Mouse (Mus musculus): ENCODE measurements around the gene Cd160. TPM values are rescaled to one million over a fixed set of nuclear protein-coding genes. Genes with fewer than 3 reads are reported as not detected.

Gene Cd160
- polyA plus RNA-seq, 2 experiments from 2014 or later = 26.1 to 55.0 TPM

DNA sequence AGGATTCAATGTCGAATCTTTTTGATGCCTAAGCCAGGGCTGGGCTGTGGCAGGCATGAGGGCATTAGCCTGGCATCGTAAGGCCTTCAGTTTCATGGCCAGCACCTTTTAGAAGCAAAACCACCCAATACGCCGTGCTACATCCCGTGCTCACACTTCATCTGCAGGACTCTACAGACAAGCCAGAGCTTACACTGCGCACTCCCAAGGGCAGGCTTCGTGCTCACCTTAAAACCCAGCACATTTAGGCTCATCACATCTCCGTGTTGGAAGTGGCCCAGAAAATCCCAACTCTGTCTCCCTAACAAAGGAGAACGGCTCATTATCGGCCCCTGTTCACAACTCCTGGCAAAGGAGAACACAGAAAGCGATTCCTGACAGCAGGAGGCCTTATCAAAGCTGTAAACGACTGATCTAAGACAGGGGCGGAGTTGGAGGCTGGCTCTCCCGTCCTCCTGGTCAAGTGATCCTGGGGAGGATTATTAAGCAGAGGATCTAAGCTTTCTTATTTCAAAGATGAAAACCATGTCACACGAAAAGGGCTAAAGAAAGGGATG, 765 bp downstream of the Cd160 start:
- no peak for ATAC-seq

DNA sequence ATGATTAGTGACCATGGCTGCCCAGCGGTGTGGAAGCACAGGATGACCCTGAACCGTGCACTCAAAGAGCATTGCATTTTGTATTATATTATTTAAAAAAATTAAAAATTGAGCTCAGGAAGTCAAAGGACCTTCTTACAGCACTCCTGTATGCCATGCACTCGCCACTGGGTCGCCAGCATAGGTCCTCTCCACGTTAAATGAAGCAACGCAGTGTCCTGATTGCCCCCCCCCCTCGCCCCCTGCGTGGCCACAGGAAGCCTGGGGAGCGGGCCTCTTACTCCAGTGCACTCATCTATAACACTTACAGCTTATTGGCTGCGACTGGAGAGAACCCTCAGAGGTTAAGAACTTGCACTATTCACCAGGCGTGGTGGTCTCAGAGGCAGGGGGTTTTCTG, 3.9 kb downstream of the Cd160 start:
- no peak for ATAC-seq

DNA sequence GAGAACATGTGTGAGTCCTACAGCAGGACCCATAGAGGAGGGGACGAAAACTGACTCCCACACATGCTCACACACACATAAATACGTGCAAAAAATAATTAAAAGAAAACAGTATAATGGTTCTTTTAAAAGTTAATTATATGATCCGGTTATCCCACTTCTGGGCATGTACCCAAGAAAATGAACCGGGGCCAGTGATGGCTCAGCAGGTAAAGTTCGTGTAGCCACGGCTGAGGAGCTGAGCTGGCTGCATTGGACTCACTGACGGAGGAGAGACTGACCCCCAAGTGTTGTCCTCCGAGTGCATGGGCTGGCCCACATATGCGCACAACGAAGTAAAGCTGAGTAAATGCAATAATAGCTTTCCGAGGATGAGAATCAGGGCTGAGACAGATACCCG, 4.5 kb downstream of the Cd160 start:
- no peak for ATAC-seq

DNA sequence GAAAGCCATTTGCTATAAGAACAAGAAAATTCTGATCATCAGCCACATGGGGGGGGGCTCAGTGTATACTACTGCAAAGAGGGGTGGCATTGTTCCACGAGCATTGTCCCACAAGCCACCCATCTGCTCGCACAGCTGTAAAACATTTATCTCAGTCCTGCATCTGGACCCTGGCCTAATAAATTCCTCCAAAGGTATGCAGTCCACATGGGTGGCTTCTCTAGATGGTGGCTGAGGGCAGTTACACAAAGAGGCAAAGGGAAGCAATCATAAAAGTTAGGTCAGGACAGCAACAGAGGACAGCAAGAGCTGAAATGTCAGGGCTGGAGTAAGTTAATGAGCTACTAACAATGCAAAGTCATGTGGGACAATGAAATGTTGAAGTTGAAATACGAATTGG, 5.5 kb downstream of the Cd160 start:
- ATAC-seq = no peak

DNA sequence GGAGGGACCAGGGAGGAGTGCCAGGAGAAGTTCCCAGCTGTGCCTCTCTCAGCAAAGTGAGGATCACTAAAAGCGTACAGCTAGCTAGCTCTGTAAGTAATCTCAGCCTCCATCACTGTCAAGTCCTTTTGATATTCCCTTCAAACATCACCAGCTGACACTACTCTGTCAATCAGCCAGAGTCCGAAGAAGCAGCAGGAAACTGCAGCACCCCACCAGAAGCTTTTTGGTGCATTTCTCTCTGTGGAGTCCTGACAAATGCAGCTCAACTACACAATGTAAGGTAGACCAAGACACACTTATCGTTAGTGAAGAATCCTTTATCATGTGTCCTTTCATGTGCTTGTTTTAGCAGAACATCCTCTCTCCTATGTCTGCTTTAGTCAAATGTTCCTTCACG, 7.6 kb downstream of the Cd160 start:
- ATAC-seq = no peak

DNA sequence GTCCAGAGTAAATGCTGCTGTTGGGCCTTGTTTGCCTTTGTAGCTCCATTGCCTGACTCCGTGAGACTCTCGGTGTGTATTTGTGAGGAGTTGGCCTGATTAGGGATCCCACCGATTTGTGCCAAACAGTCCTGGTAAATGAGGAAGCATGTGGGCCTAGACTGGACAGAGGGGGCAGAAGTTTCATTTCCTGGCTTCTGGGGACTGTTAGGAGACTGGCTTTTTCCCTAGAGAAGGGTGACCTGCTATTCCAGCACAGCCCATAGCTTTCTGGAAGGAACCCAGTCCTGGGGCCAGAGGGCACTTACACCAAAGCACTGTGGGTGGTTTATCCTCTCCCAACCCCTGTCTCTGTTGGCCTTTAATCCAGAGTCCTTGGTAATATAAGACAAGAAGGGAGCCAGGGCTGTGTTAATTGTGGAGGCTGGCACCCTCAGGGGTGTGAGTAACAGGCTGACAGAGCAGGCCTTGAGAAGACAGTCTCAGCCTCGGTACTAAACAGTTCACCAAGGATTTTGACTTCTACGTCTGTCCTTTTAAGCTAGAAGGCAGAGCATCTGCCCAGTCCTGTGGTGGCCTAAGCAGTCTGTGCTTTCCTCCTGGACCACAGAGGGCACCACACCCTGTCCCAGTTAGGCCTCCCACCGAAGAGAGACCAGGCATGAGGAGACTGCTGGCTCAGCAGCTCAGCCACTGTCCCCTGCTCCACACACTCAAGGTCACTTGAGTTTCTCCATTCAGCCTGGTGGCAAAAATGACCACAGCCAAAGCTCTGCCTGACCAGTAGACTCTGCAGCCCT, 8.8 kb downstream of the Cd160 start:
- ATAC-seq = no peak

DNA sequence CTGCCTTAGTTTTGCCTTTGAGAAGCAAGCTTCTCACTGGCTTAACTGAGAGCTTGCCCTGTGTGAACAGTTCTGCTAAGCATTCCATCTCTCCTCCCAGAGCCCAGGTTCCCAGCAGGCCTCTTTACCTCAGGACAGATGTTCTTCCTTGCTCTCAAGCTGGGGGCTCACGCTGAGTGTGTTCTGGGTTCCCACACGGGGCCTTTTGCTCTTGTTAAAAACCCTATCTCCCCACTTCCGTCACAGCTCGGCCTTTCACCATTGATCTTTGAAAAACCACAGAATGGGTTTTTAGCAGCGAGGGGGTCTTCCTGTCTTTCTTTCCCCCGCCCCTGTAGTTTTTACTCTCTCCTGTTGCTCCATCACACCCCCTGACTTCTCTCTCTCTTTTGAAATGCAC, 14.8 kb downstream of the Cd160 start:
- peak; percentile 53 for ATAC-seq

DNA sequence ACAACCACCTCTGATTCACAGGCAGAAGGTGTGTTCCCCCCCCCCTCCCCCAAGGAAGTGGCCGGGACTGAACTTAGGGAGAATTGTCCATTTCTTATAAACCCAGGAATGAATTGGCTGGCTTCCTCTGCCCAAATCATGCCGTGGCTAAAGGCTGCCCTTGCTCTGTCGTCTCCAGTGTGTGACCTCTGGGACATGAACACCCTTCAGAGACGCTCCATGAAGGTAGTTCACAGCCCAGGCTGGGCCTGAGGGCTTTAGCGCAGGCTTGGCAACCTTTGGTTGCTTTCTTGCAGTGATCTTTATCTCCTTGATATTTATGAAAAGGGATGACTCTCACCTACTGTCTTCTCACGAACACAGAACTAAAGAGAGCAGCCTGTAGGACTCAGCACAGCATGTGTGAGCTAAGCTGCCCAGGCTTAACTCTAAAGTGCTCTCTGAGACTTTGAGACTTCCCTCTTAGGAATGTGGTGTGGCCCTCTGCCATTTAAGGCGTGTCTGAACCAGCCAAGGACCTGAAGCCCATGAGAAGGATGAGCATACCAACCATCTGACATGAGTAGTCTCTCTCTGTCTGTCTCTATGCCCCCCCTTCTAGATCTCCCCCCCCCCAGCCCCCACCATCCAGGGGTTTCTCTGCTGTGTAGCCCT, 15.4 kb downstream of the Cd160 start:
- no peak for ATAC-seq

DNA sequence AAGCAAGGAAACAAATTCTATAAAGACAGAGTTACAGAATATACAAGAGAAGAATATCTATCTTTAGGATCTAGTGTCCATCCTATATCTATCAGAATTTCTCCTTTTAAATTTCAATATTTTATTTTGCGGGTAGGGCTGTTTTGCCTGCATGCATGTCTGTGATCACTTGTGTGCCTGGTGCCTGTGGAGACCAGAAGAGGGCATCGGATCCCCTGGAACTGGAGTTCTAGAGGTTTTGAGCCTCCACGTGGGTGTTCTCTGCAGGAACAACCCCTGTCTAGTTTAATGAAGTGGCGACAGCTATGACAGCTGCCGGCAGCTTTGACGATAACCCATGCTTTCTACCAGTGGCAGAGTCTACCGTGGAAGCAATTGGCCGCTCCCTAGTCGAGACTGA, 16.0 kb downstream of the Cd160 start:
- peak; percentile 50 for ATAC-seq

DNA sequence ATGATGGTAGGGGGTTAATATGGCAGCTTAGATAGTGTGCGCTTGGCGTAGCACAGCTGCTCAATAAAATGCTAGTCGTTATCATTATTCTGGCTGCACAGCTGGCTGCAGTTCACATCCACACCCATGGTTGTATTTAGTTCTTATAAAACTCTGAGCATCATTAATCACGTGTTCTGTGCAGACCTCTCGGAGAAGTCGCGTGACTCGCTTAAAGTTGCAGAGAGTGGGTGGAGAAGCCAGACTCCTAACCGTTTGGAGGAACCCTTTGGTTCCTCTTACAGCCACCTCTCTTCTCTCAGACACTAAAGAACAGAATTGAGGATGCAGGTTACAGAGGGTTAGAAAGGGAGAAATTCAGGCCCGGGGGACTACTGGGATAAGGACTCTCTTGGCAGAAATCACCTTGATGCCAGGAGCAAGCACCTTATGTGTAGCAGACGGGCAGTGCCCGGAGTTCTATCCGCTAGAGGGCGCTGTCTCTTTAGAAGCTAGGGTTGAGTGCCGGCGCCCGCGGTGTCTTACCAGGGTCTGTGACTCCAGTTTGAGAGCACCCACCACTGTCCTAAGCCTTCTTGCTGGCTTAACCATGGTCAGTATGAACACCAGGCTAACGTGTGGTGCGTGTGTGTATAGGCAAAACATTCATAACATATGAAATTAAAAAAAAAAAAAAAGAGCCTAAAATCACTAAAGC, 16.6 kb downstream of the Cd160 start:
- peak; percentile 80 for ATAC-seq

DNA sequence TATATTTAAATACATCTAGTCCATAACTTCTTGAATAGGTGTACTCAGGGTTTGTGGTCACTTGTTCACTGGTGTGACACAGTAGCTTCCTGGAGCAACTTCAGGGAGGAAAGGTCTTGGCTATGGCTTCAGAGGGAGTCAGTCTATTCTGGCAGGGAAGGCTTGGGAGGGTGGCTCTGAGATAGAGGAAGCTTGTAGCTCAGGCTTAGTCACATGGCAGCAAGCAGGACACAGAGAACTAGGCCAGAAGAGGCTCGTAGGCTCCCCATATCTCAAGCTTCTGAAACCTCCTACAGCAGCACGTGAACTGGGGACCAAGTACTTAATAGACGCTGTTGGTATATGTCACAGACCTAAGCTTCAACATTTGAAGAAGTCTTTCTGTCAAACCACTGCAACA, 17.9 kb downstream of the Cd160 start:
- ATAC-seq = no peak

DNA sequence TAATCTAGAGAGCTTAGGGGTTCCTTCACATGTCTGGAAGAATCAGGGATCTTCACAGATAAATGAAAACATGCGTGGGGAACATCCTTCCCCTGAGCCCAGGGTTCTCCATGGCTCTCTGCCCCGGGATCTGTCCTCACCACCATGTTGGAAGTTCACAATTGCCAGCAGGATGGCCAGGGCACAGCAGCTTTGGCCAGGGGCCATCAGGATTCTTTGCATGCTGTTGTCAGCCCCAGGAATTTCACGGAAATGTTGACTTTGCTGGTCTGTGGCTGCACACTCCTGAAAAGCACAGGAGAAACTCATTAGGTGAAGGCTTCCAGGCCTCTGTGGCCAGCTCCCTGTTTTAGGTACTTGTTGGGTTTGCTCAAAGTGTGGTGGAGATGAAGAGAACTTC, 20.5 kb downstream of the Cd160 start:
- no peak for ATAC-seq

DNA sequence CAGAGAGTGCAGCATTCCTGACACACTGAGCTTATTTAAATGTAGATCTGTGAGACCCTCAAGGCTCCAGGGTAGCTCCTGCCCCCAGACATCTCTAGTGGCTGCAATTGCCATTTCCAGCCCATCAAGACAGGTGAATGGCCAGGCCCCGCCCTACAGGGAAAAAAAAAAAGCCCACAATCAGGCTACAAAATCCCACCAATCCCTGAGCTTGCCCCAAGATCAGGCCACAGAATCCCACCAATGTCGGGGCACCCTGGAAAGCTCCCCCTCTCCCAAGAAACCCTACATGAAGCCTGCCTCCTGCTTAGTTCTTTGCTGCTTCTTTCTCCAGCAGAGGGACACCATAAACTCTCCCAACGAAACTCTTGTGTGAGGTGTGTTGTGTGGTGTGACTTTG, 21.0 kb downstream of the Cd160 start:
- no peak for ATAC-seq

DNA sequence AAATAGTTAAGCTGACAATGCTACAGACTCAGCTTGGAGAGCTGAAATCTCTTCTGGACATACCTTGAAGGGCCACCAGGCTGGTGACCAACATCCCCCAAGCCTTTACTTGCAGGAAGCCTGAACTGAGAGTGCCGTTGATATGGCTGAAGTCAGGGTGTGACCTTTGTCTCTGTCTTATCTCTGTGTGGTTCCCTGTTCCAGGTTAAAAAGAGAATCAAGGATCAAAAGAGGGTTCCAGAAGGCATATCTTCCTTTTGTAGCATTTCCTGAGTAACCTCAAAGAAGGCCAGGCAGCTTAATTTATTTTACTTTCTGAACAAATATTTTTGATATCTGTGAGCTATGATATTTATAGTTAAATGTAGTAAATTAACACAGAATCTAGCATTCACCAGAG, 26.9 kb downstream of the Cd160 start:
- ATAC-seq = no peak

DNA sequence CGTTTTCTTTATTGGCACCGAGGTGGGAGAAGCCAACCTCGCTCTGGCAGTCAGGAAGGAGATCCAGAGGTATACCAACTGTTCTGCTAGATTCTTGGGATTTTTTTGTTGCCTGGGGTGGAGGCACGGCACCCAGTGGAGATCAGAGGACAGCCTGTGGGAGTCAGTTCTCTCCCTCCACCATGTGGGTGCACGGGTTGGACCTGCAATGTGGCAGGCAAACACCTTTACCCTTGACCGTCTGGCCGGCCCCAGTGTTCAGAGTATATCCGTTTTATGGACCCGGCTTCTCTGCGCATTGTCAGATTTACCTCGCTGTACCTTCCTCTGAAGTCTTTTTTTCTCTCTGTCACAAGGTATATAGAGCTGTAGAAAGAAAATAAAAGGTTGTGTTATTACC, 28.9 kb downstream of the Cd160 start:
- no peak for ATAC-seq

DNA sequence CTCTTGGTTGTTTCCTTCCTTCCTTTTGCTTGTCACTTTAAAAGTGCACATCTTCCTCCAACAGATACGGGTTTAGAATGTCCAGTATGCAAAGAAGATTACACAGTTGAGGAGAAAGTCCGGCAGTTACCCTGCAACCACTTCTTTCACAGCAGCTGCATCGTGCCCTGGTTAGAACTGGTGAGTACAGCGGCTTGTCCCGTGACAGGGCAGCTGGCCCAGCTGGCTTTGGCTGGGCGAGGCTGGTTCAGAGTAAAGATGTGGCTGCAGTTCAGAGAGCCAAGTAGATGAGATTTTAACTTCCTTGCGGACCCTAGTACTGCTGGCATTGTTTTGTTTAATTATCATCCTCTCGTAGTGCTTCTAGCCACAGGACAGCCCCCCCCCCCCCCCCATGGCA, 40.6 kb downstream of the Cd160 start:
- ATAC-seq = no peak

DNA sequence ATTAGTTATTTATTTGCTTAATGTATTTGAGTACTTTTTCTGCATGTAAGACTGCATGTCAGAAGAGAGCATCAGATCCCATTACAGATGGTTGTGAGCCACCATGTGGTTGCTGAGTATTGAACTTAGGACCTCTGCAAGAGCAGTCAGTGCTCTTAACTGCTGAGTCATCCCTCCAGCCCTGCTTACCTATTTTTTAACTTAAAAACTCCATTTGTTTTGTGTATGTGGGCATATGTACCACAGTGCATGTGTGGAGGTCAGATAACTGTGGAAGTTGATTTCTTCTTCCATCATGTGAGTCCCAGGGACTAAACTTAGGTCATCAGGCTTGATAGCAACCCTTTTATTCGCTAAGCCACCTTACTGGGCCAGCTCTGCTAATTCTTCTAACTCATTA, 41.4 kb downstream of the Cd160 start:
- ATAC-seq = no peak

DNA sequence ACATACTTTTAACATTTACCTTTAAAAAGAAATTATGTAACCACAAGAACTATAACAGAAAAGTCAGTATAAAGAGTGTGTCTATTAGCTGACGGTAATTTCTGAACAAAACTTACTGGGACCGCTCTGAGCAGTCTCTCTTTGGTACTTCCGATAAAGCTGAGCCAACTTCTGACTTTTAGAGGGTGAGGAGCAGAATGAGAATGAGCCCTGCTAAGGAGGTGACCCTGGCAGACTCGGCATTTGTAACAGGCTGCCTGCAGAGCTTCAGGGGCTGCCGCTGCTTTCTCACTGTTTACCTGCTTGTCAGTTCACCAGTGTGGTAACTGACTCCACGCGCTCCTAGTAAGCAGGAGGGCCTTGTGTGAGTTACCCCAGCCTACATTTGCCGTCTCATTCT, 46.9 kb downstream of the Cd160 start:
- no peak for ATAC-seq

DNA sequence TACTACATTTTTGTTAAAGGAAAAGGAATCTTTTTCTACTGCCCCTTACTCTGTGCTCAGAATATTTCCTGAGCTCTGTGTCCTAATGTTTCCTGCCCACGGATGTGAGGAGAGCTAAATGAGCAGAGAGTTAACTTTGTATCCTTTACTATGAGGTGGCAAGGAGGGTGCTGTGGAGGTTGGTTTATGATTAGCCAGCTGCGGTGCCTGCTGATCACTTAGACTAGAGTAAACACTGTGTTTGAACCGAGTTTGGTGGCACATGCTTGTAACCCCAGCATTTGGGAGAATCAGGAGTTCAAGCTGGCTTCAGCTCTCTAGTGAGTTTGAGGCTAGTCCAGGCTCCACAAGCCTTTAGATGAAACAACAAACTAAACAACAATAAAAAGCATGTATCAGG, 52.0 kb downstream of the Cd160 start:
- no peak for ATAC-seq

DNA sequence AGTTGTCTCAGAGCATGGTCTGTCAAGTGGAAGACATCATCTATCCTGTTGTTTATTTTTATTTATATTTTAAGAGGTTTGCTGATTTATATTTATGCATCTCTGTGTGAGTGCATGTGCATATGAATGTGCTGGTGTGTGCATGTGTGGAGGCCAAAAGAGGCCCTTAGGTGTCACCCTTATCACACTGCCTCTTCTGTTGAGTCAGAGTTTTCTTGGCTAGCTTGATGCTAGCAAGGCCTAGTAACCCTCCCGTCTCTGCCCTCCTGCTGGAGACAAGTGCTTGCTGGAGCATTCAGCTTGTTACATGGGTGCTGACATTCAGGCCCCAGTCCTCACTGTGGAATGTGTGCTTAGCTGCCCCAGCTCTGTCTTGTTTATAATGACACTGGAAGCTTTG, 56.2 kb downstream of the Cd160 start:
- ATAC-seq = no peak

DNA sequence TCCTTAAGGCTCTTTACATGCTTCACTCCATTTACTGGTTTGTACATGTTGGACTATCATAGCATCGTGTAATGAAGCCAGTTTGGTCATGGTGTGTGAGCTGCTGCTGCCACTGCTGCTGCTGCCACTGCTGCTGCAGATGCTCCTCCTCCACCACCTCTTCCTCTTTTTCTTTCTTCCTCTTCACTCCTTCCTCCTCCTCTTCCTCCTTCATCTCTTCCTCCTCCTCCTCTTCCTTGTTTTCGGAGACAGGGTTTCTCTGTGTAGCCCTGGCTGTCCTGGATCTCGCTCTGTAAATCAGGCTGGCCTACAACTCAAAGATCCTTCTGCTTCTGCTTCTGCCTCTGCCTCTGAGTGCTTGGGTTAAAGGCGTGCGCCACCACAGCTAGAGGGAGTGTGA, 59.2 kb downstream of the Cd160 start:
- no peak for ATAC-seq

DNA sequence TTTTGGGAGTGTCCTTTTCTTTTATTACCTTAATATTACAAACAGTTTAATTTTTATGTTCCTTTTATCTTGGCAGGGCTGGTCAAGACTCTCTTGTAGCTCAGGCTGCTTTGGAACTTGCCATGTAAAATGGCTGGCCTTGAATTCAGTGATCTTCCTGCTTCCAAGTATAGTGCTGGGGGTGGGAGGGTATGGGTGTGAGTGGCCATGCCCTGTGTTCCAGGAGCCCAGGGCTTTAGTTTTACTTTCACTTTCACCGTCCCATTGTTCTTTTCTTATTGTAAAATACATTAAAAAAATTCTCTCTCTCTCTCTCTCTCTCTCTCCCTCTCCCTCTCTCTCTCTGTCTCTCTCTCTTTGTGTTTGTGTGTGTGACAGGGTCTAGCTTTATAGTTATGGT, 64.6 kb downstream of the Cd160 start:
- ATAC-seq = peak; percentile 76

DNA sequence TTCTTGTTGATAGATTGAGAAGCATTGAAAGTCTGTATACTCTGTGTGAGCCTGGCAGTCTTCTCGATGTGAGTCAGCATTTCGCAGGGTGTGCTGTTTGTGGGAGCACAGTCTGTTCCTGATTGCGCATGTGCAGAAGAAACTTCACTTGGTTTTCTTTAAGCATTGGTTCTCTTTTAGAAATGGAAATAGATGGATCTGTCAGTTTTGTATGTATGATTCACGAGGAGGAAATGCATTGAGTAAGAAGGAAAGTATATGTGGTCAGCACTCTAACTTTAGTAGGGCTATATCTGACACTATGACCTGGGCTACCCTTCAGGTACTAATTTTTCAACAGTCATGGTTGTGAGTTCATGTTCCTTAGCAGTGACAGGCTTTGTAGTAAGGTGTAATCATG, 69.5 kb downstream of the Cd160 start:
- ATAC-seq = no peak

DNA sequence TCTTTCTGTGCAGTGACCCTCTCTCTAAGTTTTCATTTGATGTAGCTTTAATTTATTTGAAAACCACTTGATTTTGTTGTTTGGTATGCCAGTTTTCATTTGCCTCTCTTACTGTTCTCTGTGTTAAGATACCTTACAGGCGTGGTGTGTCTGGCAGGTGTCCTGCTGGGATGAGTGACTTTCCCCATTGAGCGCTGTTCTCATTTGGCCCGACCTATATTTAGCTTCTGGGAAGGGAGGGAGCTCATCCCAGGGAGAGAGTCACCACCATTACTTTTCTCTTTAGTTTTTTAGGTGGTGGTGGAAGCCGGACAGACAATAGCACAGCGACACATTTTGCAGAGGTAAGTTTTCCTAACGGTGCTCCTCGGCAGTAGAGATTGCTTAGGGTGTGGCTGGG, 71.5 kb downstream of the Cd160 start:
- ATAC-seq = no peak

Measured in activated CD4-positive, CD25-positive, alpha-beta regulatory T cell, adult 4 months (primary cell).